Mouse (Mus musculus): Measurements from ENCODE around the gene Thap8.

Gene Thap8

GRCm38 (mm10) chr7:30286701-30287410 is 7.0 kb downstream of the Thap8 start:
- DNase-seq: no peak

DNA sequence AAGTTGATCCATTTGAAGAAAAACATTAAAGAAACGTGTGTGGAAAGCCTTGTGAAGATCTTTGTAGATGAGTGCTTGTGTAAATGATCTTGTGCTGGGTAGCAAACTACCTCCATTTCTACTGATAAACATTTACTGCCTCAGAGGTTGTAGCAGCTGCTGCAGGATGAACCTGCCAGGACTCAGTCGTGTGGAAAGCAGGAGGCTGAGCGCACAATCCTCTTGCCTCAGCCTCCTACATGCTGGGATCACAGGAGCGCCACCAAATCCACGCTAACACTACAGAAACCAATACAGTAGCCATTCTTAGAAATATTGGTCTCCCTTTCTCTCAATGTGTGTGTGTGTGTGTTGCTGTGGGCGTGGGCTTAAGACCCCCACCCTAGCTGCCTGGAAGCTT is 8.2 kb downstream of the Thap8 start:
- no peak for DNase-seq

DNA sequence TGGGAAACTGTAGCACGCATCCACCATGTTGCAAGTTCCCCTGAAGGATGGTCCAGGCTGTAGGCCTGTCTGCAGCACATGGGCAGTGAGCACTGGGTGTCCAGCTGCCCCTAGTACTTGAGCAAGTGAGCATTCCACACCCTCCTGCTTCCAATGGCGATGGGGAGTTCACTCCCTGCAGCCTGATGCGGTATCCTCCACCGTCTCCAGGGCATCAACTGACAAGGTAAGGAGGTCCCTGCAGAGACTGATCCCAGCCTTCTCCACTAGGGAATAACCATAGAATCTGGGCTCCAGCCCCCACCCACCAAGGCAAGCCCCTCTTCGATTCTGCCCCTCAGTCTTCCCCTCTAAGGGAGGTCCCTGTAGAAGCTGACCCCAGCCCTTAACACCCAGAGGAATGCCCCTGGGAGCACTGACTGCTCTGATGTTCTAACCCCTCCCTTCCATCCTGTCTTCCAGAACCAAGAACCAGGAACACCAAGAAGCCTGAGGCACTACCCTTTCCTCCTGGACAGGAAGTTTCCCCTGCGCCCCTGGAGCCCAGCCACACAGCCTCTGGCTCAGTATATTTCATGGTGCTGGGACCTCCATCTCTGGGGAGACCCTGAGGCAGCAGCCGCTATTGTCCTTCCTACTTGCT is 9.3 kb downstream of the Thap8 start:
- DNase-seq: no peak

DNA sequence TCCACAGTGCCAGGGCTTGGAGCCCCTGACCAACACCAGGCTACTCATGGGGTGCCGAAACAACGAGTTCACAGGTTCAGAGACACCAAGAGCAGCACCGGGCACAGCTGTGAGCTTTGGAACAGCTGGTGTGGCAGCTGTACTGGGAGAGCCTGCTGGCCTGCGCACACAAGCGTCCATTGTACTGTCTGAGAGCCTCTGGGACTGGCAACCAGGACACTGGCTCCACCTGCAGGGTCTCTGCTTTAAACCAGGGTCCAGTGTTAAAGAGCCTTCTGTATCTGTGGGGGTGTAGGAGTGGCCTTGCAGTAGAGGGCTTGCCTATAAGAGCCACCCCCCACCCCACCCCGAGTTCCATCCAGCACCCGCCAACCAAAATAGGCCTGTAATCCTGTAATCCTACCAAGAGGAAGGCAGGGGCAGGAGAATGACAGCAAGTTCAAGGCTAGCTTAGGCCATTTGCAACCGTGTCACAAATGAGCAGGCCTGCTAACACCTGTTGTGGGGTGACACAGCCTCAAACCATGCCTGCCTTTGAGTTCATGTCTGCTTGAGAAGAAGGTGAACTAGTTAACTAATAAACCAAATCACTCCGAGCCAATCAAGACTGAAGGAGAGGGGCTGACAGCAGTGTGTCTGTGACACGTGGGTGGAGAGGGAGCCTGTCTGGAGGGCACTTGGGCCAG is 10.0 kb downstream of the Thap8 start:
- DNase-seq: no peak

- peak; percentile 69 for DNase-seq
Measured at GRCm38 (mm10) chr7:30291215-30292131, 11.6 kb downstream of the Thap8 start, which contains the start of gene Clip3. Gene Clip3, plus strand, starts transcription at chr7:30291728.

DNA sequence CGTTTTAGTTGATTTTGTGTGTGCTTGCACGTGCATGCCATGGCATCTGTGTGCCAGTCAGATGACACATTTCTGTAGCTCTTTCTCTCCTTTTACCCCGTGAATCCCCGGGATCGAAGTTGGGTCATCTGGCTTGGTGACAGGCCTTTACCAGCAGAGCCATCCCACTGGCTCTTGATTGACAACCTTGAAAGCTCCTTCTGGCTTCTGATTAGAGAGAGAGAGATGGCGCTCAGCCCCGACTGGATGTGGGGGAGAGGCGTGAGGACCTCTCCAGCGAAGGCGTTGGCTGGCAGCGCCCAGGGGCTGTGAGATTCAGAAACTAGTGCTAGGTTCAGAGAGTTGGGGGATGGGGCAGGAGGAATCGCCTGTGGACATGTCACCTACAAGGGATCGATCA is 13.9 kb downstream of the Thap8 start:
- no peak for DNase-seq

GRCm38 (mm10) chr7:30294296-30294695 is 14.4 kb downstream of the Thap8 start:
- no peak for DNase-seq

DNA sequence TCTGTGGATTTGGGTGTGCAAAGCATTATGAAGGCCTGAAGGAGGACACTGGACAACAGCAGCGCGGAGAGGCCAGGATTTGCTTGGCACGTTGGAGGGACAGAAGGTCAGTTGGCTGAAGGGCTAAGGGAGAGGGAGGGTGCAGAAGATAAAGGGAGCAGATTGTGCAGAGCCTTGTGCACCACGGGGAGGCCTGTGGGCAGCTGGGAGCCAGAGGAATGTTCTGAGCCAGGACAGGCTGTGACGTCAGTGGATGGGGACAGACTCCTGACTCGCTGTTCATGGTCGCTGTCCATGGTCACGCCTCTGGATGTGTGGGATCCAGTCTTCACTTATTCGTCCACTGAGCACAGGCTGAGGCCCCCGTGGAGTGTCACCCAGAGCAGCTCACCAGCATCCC is 15.2 kb downstream of the Thap8 start:
- DNase-seq: no peak

- no peak for DNase-seq
Measured at GRCm38 (mm10) chr7:30296816-30297215, 16.9 kb downstream of the Thap8 start.

DNA sequence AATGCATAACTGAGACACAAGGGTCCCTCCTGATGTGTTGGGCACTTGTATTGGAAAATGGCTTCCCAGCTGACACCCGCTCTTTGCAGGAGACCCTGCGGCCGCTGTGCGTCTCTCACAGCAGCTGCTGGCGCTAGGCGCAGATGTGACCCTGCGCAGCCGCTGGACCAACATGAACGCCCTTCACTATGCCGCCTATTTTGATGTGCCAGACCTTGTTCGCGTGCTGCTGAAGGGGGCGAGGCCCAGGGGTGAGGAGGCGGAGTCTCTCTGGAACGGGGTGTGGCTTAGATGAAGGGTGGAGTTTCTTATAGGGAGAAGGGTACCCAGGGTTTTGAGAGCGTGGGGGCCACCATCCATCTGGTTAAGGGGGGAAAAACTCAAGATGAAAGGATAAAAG is 17.4 kb downstream of the Thap8 start:
- DNase-seq: no peak

- DNase-seq: peak; percentile 69
Measured at GRCm38 (mm10) chr7:30300914-30301313, 21.0 kb downstream of the Thap8 start.

- DNase-seq: peak; percentile 38
Measured at GRCm38 (mm10) chr7:30306083-30306779, 26.3 kb downstream of the Thap8 start.

DNA sequence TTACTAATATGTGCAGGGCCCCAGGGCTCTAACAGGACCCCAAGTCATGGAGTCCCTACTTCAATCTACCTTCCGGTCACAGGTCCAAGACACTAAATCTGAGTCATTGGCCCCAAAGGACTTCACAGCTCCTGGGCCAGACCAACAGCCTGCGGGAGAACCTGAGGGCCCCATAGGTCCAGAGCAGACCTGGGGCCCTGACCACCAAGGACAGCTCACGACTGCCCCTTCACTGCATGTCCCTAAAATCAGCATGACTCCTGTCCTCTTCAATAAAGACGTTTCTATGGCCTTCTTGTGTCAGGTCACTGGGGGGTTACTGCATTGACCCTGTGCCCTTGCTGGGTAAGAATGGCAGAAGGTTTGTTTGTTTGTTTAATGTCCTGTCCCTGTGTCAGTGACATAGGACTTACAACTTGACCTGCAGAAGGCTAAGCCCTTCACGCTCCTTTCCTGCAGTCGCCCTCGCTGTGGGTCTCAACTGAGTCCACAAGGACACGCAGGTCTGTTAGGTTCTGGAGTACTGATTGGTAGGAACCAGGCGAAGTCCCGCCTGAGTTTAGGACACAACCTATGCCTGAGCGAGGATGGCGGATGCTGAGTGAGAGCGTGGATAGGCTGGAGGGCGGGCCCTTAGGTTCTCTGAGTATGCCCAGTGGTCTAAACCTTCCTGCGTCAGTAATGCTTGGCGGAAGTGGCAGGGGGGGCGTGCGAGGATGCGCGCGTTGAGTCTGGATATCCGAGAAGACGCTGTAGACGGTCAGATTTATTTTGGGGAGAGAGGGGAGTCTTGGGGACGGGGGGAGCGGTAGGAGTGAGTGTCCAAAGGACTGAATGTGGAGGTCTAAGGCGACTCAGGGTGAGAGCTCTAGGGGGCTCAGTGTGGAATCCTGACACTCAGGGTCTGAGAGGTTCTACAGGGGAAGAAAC is 28.4 kb downstream of the Thap8 start, which contains the start of gene Alkbh6:
Alkbh6 (plus strand) TSS at position 642 of the 930 bp plus-strand sequence.
- DNase-seq: peak; percentile 90

GRCm38 (mm10) chr7:30309395-30310129 is 29.7 kb downstream of the Thap8 start:
- no peak for DNase-seq

DNA sequence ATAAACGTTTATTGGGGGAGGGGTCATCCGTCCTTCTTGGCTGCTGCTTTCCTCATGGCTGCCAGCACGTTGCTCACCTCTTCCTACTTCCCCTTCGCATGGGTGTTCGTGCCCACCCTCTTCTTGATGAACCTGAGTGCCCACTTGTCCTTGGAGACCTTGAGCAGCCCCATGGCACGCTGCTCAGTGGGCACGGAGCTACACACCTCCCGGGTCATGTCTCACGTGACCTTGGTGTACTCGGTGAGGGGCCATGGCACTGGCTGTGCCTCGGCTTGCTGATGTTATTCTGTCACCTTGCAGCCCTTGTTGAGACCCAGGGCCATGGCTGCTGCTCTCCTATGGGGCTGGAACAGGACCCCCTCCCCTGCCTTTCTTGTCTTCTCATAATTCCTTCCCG is 30.2 kb downstream of the Thap8 start:
- DNase-seq: no peak

- no peak for DNase-seq
Measured at GRCm38 (mm10) chr7:30313666-30314320, 33.9 kb downstream of the Thap8 start.

DNA sequence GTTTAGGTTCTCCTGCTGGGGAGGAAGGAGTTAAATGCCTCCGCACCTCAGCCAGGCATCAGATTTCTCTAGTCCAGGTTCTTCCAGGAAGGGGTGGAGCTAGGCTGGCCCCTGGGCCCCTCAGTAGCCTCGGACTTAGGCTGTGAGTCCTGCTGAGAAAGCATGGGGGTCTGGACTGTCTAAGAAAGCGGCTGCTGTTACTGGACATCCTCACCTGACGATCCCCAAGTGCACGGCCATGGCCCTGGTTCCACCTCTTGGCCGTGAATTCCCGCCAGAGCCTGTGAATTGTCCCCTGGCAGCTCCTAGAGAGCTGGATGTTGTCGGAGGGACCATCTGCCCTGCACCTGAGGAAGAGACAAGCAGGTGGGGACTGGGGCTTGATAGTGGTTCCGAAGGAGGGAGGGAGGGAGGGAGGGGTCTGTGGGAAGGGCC is 34.8 kb downstream of the Thap8 start, which contains the start of gene Syne4:
Syne4 (plus strand) TSS at position 87 of the 435 bp plus-strand sequence.
- no peak for DNase-seq

GRCm38 (mm10) chr7:30315559-30316529 is 36.0 kb downstream of the Thap8 start:
- DNase-seq: no peak

Measured in thymus, postnatal 4 days (tissue).